Mouse (Mus musculus) Muller cell, postnatal 12 days (primary cell): ENCODE measurements around the gene Map3k12.

ENCODE experiments used
- DNase-seq: peaks from one replicate; pipeline ENCODE4 v3.0.0-alpha.2; 2015; ENCODE audit errors: inconsistent ontology term

The Map3k12 gene

DNA sequence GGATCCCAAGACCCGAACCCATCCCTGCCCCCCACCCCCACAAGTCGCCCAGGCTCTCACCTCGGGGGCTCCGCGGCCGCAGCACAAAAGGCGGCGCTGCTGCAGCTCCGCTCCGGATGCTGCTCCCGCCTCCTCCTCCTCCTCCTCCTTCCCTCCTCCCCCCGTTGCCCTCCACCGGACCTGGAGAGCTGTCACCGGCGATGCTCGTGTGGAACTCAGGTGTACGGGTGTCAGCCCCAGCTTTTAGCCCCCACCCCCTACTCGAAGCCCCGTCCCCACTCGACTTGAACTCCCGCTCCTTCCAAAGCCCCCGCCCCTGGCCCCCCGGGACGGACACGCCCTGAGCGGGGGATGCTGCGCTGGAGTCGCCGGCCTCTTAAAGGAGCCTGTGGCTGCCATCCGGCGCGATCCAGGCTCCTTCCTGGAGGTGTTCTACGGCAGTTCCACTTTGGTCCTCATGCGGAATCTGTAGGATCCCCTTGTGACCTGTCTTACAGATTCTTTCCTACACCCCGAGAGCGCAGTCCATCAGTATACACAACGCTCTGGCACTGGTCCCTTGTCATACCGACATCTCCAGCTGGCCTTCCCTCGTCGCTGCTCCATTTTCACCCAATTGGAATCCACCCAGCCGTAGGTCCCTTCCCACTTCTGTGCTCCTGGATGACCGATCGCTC, at the start of gene Map3k12:
TSS of gene Map3k12 (minus strand) at position 337 of the 677 bp plus-strand sequence.
- DNase-seq: peak; percentile 84

DNA sequence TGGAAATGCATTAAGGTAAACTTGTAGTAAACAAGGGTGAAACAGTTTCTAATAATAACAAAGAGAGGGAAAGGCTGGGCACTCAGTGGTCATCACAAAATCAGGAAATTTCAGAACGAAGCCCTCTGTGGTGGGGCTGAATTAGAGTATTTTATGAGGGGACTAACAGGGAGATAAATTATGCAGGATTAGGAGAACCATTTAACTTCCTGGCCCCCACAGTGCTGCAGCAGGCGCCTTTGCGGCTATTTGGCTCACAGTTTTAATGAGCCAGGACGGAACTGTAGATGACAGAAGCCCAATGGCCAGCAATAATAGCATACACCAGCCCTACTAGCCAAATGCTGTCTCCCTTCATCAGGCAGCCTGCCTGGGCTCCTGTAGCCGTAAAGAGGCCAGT, 46.8 kb upstream of the Map3k12 start:
- no peak for DNase-seq

DNA sequence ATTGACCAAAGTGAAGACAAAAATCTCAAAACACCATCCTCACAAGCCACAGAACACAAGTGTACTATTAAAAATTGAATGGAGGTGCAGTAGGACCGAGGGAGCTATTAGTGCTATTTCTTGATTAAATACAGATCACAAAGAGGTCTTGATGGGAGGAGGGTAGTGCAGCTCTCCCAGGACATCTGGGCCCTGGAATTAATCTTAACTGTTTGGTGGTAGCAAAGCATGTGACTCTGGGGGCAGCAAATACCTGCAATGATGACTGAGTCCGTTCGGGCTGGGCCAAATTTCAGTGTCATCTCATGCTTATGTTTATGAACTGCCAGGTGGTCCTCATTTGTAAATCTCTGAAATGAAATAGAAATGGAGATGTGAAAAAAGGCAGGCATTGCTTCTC, 46.2 kb upstream of the Map3k12 start:
- DNase-seq: no peak

DNA sequence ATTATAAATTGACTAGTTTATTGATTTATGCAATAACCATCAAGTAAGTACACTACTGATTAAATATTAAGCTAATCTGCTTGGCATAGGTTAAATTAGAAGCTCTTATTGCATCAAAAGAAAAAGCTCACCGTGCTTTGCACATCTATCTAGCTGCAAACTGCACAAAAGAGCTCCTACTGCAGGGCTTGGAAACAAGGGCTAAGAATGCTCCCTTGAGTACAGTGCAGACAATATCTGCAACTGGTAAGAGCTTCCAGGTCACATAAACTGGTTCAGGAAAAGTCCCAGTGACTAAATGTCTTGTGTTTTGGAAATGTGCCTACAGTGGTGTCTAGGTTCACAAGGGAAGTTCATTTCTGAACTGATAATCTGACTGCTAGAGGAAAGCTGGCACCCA, 45.6 kb upstream of the Map3k12 start:
- DNase-seq: no peak

DNA sequence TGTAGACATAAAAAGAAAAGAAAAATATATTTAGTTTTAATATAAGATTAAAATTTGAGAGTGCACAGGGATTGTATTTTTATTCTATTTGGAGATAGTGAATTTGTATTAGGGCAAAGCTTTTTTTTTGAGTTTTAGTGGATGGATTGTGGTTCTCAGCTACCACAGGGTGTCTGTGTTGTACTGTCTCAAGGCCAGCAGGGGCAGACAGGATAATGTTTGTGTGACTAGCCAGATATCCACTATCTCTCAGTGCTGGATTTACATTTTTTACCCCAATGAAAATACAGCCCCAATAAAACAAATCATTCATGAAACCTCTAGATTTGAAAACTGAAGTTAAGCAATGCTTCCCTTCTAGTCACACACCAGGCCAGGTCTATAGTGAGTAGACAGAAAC, 40.7 kb upstream of the Map3k12 start:
- DNase-seq: no peak

DNA sequence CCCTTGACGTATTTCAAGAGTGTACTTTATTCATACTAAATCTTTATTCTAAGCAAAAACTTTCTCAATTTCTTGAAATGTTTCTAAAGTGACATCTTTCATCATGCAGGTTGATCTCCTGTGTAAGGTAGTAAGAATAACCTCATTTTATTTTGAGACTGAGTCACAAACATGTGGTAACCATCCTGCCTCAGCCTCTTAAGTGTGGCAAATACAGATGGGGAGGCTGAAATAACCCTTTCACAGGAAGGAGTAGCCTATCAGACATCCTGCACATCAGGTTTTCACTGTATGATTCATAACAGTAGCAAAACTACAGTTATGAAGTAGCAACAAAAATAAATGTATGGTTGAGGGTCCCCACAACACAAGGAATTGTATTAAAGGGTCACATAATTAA, 38.7 kb upstream of the Map3k12 start:
- no peak for DNase-seq

DNA sequence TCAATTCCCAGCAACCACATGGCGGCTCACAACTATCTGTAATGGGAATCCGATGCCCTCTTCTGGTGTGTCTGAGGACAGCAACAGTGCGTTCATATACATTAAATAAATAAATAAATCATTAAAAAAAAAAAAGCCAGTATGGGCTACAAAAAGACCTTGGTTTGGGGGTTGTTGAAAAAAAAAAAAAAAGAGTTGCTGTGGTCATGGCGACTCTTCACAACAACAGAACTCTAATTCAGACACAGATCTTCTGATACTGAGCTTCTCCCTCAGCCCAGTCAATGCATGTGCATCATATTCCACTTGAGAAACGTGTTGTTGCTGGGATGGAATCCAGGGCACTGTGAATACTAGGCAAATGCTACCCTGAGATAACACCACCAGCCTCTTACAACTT, 35.7 kb upstream of the Map3k12 start:
- DNase-seq: no peak

DNA sequence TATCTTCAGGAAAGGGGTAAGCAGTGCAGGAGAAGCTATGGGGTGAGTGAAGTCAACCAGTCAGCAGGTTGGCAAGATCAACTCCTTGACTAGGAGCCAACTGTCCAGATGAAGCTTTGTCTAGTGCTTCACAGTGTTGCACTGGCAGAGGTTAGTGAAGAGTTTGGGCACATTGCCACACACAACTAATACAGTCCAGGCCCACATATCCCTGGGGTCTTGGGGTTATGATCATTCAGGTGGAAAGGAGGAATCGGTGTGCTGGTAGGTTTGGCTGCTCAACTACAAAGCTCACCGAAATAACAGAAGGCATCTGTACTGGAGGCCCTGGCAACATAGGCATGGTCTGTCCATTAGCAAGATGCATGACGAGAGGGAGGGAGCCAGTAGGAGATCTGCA, 30.6 kb upstream of the Map3k12 start:
- peak; percentile 29 for DNase-seq

DNA sequence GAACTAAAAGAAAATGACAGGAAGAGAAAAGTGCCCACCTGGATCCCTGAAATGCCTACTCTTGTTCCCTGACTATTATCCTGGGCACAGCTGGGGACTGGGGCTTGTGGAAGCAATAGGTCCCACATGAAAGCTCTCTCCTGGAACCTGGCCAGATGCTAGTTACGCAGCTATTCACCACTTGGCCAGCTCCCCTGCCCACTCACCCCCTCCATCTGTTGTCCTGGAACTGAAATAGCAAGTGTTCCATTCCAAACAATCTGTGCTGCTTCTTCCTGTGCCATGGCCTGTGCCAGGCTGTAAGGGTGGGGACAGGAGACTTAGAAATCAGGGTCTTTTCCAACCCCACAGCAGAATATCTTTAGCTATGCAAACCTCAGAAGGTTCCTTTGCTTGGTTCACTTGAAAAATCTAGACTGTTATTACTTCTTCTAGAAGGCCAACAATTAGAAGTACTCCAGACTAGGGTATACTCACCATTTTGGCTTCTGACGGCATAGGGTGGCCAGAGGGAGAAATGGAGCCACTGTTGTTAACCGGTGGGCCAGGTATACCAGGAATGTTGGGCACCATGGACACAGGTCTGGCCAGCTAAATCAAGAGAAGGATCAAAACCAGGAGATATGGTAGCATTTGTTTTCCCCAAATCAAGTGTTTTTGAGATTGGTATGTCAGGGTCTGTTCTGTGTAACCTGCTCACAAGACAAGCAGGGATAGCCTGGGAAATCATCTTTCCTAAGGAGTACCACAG, 30.0 kb upstream of the Map3k12 start:
- DNase-seq: peak; percentile 88

DNA sequence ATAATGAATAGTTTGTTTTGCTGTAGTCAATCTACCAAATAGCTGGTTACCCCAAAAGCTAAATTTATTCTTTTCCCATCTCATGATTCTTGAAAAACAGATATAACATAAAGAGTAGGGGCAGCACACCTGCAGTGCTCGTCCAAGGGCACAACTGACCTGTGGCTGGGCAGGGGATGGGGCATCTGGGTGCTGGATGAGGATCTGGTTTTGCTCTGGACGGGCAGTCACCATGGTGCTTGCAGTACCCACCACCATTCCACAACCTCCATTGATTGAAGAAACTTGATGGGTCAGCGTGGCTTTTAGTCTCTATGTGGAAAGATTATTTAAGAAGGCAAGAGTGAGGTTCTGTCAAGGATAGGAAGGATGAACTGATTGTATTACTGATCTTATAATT, 29.4 kb upstream of the Map3k12 start:
- DNase-seq: no peak

DNA sequence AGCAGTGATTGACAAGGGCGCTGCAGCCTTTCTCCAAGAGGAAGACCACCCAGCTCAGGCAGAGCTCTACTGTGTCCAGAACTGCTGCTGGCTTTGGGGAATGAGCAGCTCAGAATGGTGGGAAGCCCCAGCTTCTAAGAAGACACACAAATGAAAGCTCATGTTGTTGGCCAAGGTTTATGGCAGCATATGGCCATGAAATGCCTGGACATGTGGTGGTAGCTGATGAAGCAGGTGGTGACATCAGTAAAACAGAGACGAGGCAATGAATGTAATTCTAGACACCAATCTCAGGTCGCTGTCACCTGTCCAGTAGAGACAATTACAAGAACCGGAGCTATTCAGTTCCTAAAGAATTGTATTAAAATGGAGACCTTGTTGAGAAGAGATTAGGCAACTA, 27.9 kb upstream of the Map3k12 start:
- no peak for DNase-seq

DNA sequence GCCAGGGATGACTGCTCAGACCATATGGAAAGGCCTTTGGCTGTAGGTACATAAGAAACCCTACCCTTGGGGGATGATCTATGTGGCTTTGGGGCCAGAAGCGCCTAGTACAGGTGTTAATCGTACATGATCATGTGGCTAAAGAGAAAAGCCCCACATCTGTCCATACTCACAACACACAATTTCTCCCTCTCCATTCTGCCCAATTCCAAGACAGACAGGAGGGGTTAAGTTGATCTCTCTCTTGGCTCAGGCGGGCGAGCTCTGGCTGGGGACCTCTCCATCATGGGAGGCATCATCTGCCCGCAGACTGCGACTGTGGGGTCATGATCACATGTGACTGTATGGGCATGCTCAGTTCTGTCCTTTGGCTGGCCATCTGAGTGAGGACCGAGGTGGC, 17.1 kb upstream of the Map3k12 start:
- DNase-seq: no peak

DNA sequence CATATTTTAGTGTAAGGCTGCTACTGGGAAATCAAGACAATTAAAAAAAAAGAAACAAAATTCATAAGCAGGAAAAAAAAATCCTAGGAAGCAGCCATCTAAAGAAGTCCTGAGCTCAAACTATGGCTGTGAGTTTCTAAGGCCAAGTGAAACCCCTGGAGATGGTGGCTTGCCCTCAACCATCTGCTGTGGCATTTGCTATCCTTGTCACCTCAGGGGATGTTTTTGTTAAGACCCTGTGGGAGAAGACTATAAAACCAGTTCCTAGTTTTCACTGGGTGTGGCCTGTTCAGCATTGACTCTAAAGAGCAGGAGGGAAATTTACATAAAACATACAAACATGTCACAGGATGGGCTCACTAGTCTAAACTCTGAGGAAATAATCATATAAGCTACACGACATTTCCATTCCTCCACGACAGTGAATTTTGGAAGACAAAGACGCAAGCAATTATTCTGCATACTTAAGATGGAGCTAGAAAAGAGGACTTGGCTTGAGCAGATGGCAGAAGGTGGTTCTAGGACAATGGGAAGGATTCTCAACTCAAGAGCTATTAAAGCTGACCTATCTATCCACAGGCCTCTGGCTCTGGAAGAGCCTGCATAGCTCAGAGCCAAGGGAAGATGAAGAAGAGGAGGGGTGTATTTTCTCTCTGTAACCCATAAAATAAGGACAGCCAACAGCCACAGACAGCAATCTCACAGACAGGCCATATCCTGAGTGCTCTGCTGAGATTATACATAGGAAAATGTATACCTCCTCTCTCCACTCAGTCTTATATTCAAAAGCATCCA, 15.4 kb upstream of the Map3k12 start:
- no peak for DNase-seq

DNA sequence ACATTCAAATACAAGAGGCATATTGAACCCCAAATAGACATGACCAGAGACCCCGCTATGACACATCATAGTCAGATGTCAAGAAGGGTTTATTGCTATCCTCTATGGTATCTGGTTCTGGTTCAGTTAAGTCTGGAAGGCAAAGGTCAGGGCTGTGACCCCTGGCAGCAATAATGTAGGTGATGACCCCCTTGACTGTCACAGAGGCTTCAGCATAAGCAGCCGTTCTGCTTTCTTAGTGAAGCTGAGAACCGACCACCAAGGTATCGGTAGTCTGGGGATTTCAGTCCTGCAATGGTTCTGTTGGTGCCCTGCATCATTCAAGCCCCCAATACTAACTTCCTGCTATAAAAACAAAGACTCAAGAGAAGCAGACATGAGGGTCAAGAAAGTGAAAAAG, 14.7 kb upstream of the Map3k12 start:
- no peak for DNase-seq

DNA sequence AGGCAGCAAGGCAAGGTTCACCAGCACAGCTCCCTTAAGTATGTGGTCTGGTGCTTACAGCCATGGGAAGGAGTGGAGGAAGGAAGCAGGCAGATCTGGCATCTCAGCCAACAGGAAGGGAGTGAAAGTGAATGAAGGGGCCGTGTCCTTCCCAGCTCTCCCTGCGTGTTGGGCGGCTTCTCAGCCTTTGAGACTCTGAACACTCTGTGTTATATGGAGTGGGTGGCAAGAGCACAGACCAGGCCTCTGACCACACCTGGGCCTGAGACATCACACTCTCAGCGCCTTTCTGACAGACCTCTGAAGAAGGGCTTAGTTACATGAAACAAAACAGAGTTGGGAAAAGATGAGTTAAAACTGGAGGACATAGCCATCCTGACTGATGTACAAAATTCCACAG, 13.7 kb upstream of the Map3k12 start:
- DNase-seq: no peak

DNA sequence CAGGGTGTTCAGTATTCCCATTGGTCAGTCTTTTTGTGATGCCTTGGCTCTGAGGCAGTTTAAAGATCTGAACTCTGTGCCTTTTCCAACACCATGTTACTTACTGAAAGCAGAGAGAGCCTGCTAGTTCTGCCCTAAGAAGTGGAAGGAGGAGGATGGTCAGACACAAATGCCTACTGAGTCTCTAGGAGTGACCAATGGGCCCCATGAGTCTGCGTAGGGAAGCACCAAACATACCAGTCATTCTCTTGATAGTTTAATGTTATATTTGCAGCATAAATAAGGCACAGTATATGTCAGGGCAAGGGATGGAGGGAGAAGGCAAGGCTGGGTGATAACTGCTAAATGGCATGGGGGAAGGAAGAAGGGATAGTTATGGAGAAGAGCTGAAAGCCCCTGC, 11.5 kb upstream of the Map3k12 start:
- no peak for DNase-seq

DNA sequence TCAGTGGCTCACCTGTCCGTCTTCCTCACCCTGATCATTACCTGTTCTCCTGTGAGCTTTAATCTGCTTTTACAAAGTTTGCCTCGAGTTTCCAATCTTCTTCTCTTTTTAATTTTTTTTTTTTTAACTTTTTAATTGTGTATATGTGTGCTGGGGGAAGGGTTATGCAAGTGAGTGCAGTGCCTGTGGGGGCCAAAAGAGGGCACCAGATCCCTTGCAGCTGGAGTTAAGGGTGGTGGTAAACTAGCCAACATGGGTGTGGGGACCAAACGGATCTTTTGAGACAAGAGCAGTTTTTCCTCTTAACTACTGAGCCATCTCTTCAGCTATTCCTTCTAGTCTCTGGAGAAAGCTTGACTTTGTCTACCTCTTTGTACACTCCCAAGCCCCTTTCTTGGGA, 11.1 kb upstream of the Map3k12 start:
- DNase-seq: no peak

DNA sequence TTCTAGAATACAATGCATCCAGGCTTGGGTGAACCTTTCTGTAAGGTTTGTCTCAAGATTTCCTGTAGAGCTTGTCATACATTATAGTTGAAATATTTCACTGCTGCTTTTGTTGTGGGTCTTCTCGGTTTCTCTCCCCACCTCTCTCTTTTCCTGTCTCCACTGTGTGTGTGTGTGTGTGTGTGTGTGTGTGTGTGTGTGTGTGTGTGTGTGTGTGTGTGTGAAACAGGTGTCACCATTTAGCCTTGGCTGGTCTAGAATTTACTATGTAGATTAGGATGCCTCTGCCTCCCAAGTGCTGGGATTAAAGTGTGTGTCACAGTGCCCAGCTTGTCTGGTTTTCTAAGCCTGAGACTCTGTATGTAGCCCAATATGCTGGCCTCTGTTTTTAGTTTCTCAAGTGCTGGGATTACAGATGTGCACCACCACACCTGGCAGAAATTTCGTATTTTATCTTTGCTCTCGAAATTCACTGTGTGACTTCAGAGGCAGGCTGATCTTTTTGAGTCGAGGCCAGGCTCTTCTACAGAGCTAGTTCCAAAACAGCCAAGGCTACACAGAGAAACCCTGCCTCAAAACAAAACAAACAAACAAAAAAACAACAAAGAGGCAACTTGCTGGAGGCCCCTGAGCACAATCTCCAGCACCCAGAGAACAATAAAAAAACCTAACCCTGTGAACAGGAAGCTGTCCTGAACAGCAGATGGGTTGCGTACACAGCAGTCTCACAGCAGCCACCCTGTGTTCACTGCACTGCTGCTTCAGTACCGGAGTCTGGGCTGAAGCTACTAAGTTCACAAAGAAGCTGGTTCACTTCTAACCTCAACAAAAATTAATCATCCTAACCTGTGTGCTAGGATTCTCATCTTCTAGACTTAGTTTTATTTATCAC, 9.5 kb upstream of the Map3k12 start:
- no peak for DNase-seq

DNA sequence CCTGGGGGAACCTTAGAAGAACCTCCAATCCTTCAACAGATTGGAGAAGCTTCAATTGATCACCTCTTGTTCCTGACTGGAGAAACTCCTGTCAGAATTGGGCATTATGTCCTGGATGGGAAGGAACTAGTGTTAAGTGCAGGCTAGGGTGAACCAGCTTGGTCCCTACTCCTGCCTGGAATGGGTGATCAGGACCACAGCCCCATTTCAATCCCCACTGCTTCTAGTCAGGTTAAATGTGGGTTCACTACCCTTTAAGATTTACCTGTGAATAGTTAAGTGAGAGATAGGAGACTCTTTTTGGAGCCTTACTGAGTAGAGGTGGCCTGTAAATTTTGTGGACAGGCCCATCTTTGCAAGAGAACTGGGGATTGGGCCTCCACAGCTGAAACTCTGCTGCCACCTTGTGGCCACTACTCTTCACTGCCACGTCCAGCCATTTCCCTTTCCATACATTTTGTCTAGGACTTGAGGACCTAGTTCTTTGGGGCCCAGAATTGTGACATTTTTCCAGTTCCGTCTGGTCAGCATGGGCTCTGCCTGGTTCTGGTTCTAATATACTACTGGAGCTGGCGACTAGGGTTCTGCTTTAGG, 8.1 kb upstream of the Map3k12 start, which contains the start of gene Npff:
TSS of gene Npff (minus strand) at position 51 of the 594 bp plus-strand sequence.
- DNase-seq: peak; percentile 57

DNA sequence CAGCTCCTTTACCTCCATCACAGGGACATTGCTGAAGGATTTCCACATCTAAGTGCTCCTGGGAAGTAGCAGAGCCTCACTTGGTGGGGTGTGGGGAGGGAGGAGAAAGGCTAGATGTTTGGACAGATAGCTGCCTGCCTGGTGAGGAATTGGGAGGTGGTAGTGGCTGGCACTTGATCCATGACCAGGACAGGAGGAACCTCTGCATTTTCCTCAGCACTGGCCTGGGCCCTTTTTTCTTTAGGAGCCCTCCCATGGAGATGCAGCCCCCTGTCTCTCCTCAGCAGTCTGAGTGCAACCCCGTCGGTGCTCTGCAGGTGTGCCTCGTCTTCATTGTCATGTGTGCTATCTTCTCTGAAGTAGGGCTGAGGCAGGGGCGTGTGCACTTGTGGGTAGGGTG, 4.6 kb upstream of the Map3k12 start:
- no peak for DNase-seq

DNA sequence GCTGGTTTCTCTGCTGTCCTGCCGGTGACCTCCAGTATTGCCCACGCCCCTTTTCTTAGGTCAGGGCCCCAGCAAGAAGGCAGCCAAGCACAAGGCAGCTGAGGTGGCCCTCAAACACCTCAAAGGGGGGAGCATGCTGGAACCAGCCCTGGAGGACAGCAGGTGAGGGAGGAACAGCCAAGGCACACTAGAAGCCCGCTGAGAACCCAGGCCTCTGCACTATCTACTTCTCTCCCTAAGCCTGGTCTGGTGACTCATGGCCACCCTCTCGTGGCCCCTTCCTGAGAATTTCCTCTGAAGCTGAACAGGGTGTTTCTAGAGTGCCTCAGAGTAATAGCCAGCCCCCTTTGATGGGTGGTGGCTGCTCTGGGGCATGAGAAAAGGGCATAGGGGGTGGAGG, 3.6 kb upstream of the Map3k12 start:
- DNase-seq: no peak
